Mouse (Mus musculus) fibroblast of lung, adult 2 months (primary cell): Measurements from ENCODE around the gene Dctn3.

Experiments used
- DNase-seq: peaks from one replicate; pipeline ENCODE4 v3.0.0-alpha.2; 2011; ENCODE audit warnings: low read depth

Dctn3 gene

DNA sequence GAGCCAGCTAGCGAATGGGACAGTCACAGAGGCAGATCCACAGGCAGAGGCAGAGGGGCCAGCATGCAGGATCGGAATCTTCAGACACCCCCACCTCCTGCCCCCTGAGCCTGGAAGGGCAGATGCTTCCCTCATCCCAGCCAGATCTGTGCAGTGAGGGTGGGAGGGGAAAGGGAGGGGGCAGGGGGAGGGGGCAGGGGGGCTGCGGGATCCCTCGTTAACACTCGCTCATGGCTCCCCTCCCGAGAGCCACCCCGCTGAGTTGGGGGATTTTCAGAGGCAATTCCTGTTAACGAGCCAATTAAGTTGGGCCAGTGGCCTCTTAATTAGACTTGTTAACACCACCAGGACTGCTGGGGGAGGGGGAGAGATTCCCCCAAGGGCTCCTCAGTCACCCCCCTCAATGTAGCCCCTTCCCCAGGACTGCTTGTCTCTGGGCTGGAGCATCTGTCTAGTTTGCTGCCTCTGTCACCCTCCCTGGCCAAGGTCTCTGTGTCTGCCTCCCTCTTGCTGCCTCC lies 50.9 kb downstream of the Dctn3 start:
- no peak for DNase-seq

DNA sequence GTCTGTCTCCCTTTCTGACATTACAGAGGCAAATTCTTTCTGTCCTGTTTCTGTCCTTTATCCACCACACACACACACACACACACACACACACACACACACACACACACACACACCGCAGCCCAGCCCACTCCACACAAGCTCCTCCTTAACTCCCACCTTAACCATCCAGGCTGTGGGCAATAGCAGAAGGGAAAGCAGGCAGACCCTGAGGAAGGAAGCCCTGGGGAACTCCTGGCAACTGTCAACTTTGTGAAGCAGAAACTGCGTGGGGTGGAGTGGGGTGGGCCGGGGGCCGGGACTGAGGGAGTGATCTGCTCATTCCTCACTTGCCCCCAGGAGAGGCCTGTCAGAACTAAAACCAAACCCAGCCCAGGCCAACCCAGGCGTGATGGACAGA lies 51.5 kb downstream of the Dctn3 start:
- no peak for DNase-seq

DNA sequence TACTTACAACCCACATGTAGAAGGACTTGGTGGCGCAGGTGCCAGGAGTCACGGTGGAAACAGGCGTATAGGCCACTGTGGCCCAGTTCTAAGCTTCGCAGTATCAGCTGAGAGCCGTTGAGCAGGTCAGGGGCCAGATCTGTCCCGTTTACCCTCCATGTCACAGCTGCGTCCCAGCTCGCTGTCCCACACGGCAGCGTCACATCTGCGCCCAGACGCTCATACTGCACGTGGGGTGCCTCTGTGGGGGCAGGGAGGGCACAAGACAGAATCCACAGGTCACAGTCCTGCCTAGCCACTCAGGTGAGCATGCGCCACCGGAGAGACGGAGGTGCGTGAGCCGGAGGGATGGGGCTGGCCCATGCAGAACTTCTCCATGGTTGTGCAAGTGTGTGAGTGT lies 52.1 kb downstream of the Dctn3 start:
- DNase-seq = no peak

DNA sequence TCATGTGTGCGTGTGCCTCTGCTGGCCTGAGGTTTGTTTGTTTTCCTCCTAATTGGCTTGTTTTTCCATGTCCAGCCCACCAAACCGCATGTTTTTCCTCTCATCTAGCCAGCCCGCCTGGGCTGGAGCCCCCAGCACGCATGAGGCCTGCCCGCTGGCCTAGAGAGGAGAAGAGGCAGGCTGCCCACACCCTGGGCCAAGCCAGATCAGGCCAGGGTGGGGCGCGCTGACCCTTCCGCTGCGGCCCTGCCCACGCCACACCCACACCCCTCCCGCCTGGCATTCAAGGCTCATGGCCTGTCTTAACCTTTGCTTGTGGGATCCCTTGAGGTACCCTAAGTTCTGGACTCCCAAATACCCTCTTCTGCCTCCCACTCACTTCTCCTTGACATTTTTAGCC lies 56.3 kb downstream of the Dctn3 start:
- DNase-seq = no peak

DNA sequence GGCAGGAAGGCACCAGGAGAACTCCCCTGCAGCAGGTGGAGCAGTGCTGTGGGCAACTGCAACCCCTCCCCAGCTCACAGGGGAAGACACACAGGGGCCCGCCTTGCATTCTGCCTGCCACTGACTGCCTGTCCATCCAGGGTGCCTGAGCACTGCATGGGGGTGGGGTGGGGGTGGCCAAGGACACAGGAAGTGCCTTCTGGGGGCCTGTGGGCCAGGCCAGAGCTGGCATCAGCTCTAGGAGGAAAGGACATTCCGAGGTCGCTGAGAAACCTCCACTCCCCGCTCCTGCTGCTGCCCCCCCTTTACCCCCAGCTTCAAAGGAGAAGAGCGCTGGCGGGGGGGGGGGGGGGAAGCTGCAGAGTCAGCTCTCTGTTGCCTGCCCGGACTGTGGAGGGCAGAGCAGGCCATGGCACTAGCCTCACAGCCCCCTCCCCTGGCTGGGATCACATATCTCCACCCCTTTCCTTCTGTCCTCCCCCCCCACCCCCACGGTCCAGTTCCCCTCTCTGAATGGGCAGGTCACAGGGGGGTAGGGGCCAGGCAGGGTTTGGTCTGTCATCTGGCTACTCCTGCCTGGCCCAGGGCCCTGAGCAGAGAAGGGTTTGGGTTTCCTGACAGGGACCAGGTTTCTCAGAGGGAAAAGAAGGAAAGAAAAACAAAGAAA lies 57.8 kb downstream of the Dctn3 start:
- no peak for DNase-seq
